8 mouse cellular contexts compared by ENCODE assay signal in the genomic region with DNA sequence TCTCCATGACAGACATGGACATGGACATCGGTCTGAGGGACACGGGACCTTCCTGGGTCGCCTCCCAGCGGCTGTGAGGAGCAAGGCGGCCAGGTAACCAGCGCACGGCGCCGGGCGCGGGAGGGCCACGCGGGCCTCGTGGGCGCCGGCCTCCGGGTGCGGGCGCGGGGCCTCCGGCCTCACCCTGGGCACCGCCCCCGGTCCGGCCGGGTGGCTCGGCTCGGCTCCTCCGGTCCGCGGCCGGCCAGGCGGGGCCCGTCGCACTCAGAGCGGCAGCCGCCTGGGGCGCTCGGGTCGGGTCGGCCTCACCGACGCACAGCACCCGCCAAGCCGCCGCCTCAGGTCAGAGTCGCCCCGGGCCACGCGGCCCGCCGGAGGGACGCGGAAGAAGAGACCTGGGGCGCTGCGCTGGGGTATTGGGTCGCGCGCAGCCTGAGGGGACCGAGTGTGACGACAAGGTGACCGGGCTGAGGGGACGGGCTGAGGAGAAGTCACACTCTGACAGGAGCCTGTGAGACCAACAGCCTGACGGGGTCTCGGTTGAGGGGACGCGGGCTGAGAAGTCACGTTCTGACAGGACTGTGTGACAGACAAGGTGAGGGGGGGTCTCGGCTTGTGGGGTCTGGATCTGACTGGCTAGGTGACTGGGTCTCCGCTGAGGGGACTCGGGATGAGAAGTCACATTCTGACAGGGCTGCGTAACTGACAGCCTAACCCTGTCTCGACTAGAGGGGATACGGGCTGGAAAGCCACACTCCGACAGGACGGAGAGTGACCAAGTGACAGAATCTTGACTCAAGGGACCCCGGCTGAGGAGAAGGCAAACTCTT. TPM values are rescaled to one million over a fixed set of nuclear protein-coding genes. Genes with fewer than 3 reads are reported as not detected.
DNase-seq lines count a peak whose midpoint lies in the region; ATAC-seq and TF ChIP-seq lines count a peak whose summit lies in the region.

A gene (plus strand): TSS at position 176 of the 830 bp plus-strand sequence.

- peak; percentile 13; the same call in 1 of the 2 replicates for TF ChIP-seq CTCF in bone marrow, adult 2 months (IDR thresholded peaks at IDR 0.05; ENCODE audit: control insufficient read depth, insufficient read depth, low read length)
- TF ChIP-seq CTCF in embryonic fibroblast, embryonic 13.5 days (IDR thresholded peaks at IDR 0.05; ENCODE audit: borderline replicate concordance, insufficient read depth, low read length): peak; percentile 34; the same call in 1 of the 2 replicates
- TF ChIP-seq CTCF in liver, postnatal 0 days (IDR thresholded peaks at IDR 0.05; ENCODE audit: low read depth): 0 out of 2 replicates have a peak, but pooled peaks have one; percentile 24

- H3K4me3 ChIP-seq in bone marrow, adult 2 months (replicated peaks; ENCODE audit: control insufficient read depth, low read depth, low read length): peak within 1 kb of the TSS; percentile 58
- H3K4me3 ChIP-seq in embryonic fibroblast, embryonic 13.5 days (ENCODE audit: insufficient read depth, low read length): peak within 1 kb of the TSS; percentile 46
- H3K4me3 ChIP-seq in heart, embryonic 11.5 days (ENCODE audit: low read depth, low read length): peak within 1 kb of the TSS; percentile 58
- H3K4me3 ChIP-seq in kidney, embryonic 15.5 days (replicated peaks): peak within 1 kb of the TSS; percentile 65
- H3K4me3 ChIP-seq in liver, postnatal 0 days (ENCODE audit: low read depth, low read length): peak within 1 kb of the TSS; percentile 53
- H3K4me3 ChIP-seq in neural tube, embryonic 13.5 days: peak within 1 kb of the TSS; percentile 58

- TF ChIP-seq POLR2A in bone marrow, adult 2 months (IDR thresholded peaks at IDR 0.05; ENCODE audit: borderline replicate concordance, control insufficient read depth, low read depth, low read length): peak; percentile 15; the same call in 1 of the 2 replicates
- TF ChIP-seq POLR2A in embryonic fibroblast, embryonic 13.5 days (IDR thresholded peaks at IDR 0.05; ENCODE audit: low read depth, low read length): no peak

- no peak for TF ChIP-seq EP300 in liver, postnatal 0 days (IDR thresholded peaks at IDR 0.05; ENCODE audit: low read depth)

- peak within 1 kb of the TSS; percentile 56 for H3K27ac ChIP-seq in bone marrow, adult 2 months (ENCODE audit: control insufficient read depth, insufficient read depth, low read depth, low read length, poor library complexity)
- no peak within 1 kb of the TSS for H3K27ac ChIP-seq in embryonic fibroblast, embryonic 13.5 days (ENCODE audit: insufficient read depth, low read length)
- no peak within 1 kb of the TSS for H3K27ac ChIP-seq in heart, embryonic 11.5 days (ENCODE audit: low read depth, low read length)
- H3K27ac ChIP-seq in kidney, embryonic 15.5 days: no peak within 1 kb of the TSS
- peak within 1 kb of the TSS; percentile 34; the same call in 1 of the 2 replicates for H3K27ac ChIP-seq in liver, postnatal 0 days (ENCODE audit: low read depth)
- H3K27ac ChIP-seq in neural tube, embryonic 13.5 days (replicated peaks): no peak within 1 kb of the TSS

- 0 out of 2 replicates have a peak, but pooled peaks cover 3% of the 10 kb centered on the region for H3K9me3 ChIP-seq in heart, embryonic 11.5 days (replicated peaks; ENCODE audit: control insufficient read depth, low read length)
- 0 out of 2 replicates have a peak, but pooled peaks cover 5% of the 10 kb centered on the region for H3K9me3 ChIP-seq in kidney, embryonic 15.5 days (replicated peaks)
- H3K9me3 ChIP-seq in liver, postnatal 0 days (ENCODE audit: low read length): peaks cover 3% of the 10 kb centered on the region; the same call in 1 of the 2 replicates
- peaks cover 7% of the 10 kb centered on the region; the same call in 1 of the 2 replicates for H3K9me3 ChIP-seq in neural tube, embryonic 13.5 days

- H3K9ac ChIP-seq in heart, embryonic 11.5 days (ENCODE audit: low read depth, low read length): peak within 1 kb of the TSS; percentile 69
- H3K9ac ChIP-seq in kidney, embryonic 15.5 days: peak within 1 kb of the TSS; percentile 55
- peak within 1 kb of the TSS; percentile 63 for H3K9ac ChIP-seq in liver, postnatal 0 days (replicated peaks)
- H3K9ac ChIP-seq in neural tube, embryonic 13.5 days: peak within 1 kb of the TSS; percentile 63

- DNase-seq in 3T3-L1 (ENCODE audit: low read depth, low spot score): peak; percentile 43
- peak; percentile 68 for DNase-seq in liver, postnatal 0 days
- peak; percentile 4 to 19 for DNase-seq in thymus, postnatal 36 days

- no peaks in the 10 kb centered on the region for H3K36me3 ChIP-seq in heart, embryonic 11.5 days (ENCODE audit: control insufficient read depth, insufficient read depth, low read length)
- no peaks in the 10 kb centered on the region for H3K36me3 ChIP-seq in kidney, embryonic 15.5 days
- no peaks in the 10 kb centered on the region for H3K36me3 ChIP-seq in liver, postnatal 0 days (replicated peaks; ENCODE audit: insufficient read depth, low read length)
- no peaks in the 10 kb centered on the region for H3K36me3 ChIP-seq in neural tube, embryonic 13.5 days

- peak within 1 kb of the TSS; percentile 98 for H3K4me2 ChIP-seq in heart, embryonic 11.5 days
- H3K4me2 ChIP-seq in kidney, embryonic 15.5 days: peak within 1 kb of the TSS; percentile 100
- peak within 1 kb of the TSS; percentile 76 for H3K4me2 ChIP-seq in liver, postnatal 0 days (ENCODE audit: low read depth, low read length)
- H3K4me2 ChIP-seq in neural tube, embryonic 13.5 days: peak within 1 kb of the TSS; percentile 99

- WGBS in bone marrow, adult 2 months: under 1% methylated on average over 76 of the region's 76 CpGs
- WGBS in heart, embryonic 11.5 days (ENCODE audit: insufficient replicate concordance): 1% methylated on average over 58 of the region's 76 CpGs
- under 1% methylated on average over 76 of the region's 76 CpGs for WGBS in kidney, embryonic 15.5 days
- WGBS in liver, postnatal 0 days (ENCODE audit: insufficient replicate concordance): 3% methylated on average over 69 of the region's 76 CpGs
- under 1% methylated on average over 73 of the region's 76 CpGs for WGBS in neural tube, embryonic 13.5 days

- peaks cover 15% of the 10 kb centered on the region for H3K27me3 ChIP-seq in heart, embryonic 11.5 days (ENCODE audit: control insufficient read depth, insufficient read depth, low read length)
- peaks cover 22% of the 10 kb centered on the region for H3K27me3 ChIP-seq in kidney, embryonic 15.5 days
- peaks cover 20% of the 10 kb centered on the region for H3K27me3 ChIP-seq in liver, postnatal 0 days (ENCODE audit: insufficient read depth, low read length)
- peaks cover 34% of the 10 kb centered on the region for H3K27me3 ChIP-seq in neural tube, embryonic 13.5 days

- peak; percentile 67 for ATAC-seq in heart, embryonic 11.5 days (replicated peaks; ENCODE audit: insufficient number of reproducible peaks, low FRiP score, low TSS enrichment)
- peak; percentile 86 for ATAC-seq in kidney, embryonic 15.5 days (replicated peaks; ENCODE audit: low FRiP score)
- peak; percentile 86 for ATAC-seq in liver, postnatal 0 days
- ATAC-seq in neural tube, embryonic 13.5 days (ENCODE audit: low read depth): peak; percentile 90

- H3K4me1 ChIP-seq in bone marrow, adult 2 months (ENCODE audit: control insufficient read depth, insufficient read depth, low read length): no peaks in the 10 kb centered on the region
- H3K4me1 ChIP-seq in embryonic fibroblast, embryonic 13.5 days (ENCODE audit: control insufficient read depth, insufficient read depth, low read length): no peaks in the 10 kb centered on the region
- no peaks in the 10 kb centered on the region for H3K4me1 ChIP-seq in heart, embryonic 11.5 days (ENCODE audit: control insufficient read depth, insufficient read depth, low read length)
- peaks cover 13% of the 10 kb centered on the region for H3K4me1 ChIP-seq in kidney, embryonic 15.5 days
- H3K4me1 ChIP-seq in liver, postnatal 0 days (ENCODE audit: insufficient read depth): no peaks in the 10 kb centered on the region
- H3K4me1 ChIP-seq in neural tube, embryonic 13.5 days (replicated peaks): peaks cover 12% of the 10 kb centered on the region

RNA-seq across cellular contexts. Expression of the gene that starts here (rescaled TPM):
- 11.9 and 13.1 TPM in 2 replicates for polyA plus RNA-seq in bone marrow, adult 2 months (2011; ENCODE audit: insufficient read depth, insufficient read length, low replicate concordance, missing spikeins)
- polyA plus RNA-seq in embryonic fibroblast, embryonic 13.5 days (2011; ENCODE audit: insufficient read length, low read depth, missing spikeins): 4.1 and 6.7 TPM in 2 replicates
- 0.69 and 1.3 TPM in 2 replicates for polyA plus RNA-seq in heart, embryonic 11.5 days (2014; fragmentation: Nextera tagmentation; extraction: Ambion mirVana)
- 5.0 and 5.7 TPM in 2 replicates for polyA plus RNA-seq in kidney, embryonic 15.5 days (2015; fragmentation: Nextera tagmentation; extraction: Ambion mirVana)
- polyA plus RNA-seq in liver, postnatal 0 days (2015; fragmentation: Nextera tagmentation; extraction: Ambion mirVana): 4.9 and 5.1 TPM in 2 replicates
- 0.14 and 0.80 TPM in 2 replicates for polyA plus RNA-seq in neural tube, embryonic 13.5 days (2015; fragmentation: Nextera tagmentation; extraction: Ambion mirVana)

Comparison
In these comparisons a context has a peak if more than half of its experiments do, and no peak if none do; other contexts are left out.
1. Peak in ATAC-seq, H3K4me3 ChIP-seq, H3K9ac ChIP-seq and H3K4me2 ChIP-seq in neural tube, embryonic 13.5 days; RNA of the gene not detected or under 1 TPM.
2. DNase-seq: peak in every context shown above with its lines; median percentile 68 in liver, postnatal 0 days; 43 in 3T3-L1; 12 in thymus, postnatal 36 days.
3. H3K27ac ChIP-seq: peak in bone marrow, adult 2 months (single experiment) and liver, postnatal 0 days (single experiment); none in embryonic fibroblast, embryonic 13.5 days (single experiment), heart, embryonic 11.5 days (single experiment), kidney, embryonic 15.5 days (single experiment) and neural tube, embryonic 13.5 days (single experiment).
4. Peak in every context shown above with its lines, with median percentiles within 50 percentile points of each other: H3K4me3 ChIP-seq, CTCF ChIP-seq, ATAC-seq, H3K4me2 ChIP-seq and H3K9ac ChIP-seq.